Mouse (Mus musculus) olfactory bulb, adult 2 months (tissue): ENCODE data around the gene Bcor.

Source experiments
- CTCF ChIP-seq: fragments of 200-500 bp; IDR thresholded peaks from 2 replicates; pipeline ENCODE4 v1.5.1; 2012; ENCODE audit warnings: low read depth, mild to moderate bottlenecking, low read length, moderate library complexity; ENCODE audit not compliant: insufficient read depth
- POLR2A ChIP-seq: fragments of 200-500 bp; IDR thresholded peaks from 2 replicates; pipeline ENCODE4 v1.6.1; 2012; ENCODE audit warnings: mild to moderate bottlenecking, low read depth, low read length, moderate library complexity; ENCODE audit not compliant: insufficient read depth

DNA sequence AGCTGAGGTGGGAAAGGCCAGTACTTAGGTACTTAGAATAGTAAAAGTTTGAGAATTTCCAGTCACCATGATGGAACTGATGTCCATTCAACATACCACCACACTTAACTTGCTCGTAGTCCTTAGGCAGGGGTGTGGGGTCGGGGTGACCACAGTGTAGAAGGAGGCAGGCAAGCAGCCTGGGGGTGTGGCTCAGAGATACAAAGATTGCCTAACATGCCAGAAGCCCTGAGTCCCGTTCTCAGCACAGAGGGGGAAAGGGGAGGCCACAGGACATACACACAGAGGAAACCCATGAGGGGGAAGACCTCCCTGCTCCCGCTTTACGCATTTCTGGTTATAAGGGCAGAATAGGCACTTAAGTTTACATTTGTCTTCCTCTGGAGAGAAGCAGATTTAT is 17.3 kb downstream of the Bcor start:
- TF ChIP-seq CTCF: no peak
- TF ChIP-seq POLR2A: no peak
